Mouse (Mus musculus): ENCODE results near the gene Erich4. TPM values are rescaled to one million over a fixed set of nuclear protein-coding genes. Genes with fewer than 3 reads are reported as not detected.
A peak's percentile ranks its signal among the peaks of the same experiment; 100 is the strongest.

Erich4 gene
- polyA plus RNA-seq, 1 experiment from 2014 or later = 4.2 TPM

DNA sequence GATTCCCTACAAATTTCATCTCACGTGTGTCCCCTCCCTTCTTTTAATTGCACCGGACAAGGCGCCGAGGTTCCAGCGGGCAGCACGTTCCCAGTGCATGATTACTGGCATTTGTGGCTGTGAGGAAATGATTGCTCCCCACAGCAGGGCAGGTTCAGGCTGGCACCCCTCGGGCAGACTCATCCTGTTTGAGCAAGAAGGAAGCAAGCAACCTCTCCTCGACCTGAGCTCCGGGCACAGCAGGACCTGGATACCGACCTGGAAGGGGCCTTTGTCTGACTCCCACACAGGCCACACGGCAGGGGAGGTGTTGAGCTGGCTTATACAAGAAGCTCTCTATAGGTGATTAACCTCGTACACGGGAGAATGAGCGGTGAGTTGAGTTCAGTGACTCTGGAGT, 29.4 kb upstream of the Erich4 start:
- Histone ChIP-seq H3K27ac (ENCODE audit: low read length) (no peak overlapping the region), H3K9me3 (replicated peaks; ENCODE audit: control insufficient read depth, low read length) (no peaks in the 10 kb centered on the region), H3K4me3 (replicated peaks; ENCODE audit: low read length) (no peak overlapping the region), H3K27me3 (ENCODE audit: control insufficient read depth, insufficient read depth, low read length) (no peaks in the 10 kb centered on the region), H3K9ac (ENCODE audit: low read length) (0 out of 2 replicates have a peak overlapping the region, but pooled peaks have one; percentile 35), H3K4me1 (ENCODE audit: control insufficient read depth, insufficient read depth, low read length) (no peaks in the 10 kb centered on the region), H3K4me2 (ENCODE audit: low read depth, low read length) (no peak overlapping the region), H3K36me3 (ENCODE audit: control insufficient read depth, insufficient read depth, low read length) (no peaks in the 10 kb centered on the region)
- WGBS = 60% methylated on average over 14 of the region's 14 CpGs
- ATAC-seq (ENCODE audit: insufficient read depth, low FRiP score) = no peak

- WGBS = 73% methylated on average over 4 of the region's 4 CpGs
- Histone ChIP-seq H3K4me1 (ENCODE audit: control insufficient read depth, insufficient read depth, low read length) (no peaks in the 10 kb centered on the region), H3K27ac (ENCODE audit: low read length) (no peak overlapping the region), H3K9ac (ENCODE audit: low read length) (no peak overlapping the region), H3K4me2 (ENCODE audit: low read depth, low read length) (no peak overlapping the region), H3K4me3 (replicated peaks; ENCODE audit: low read length) (no peak overlapping the region), H3K9me3 (replicated peaks; ENCODE audit: control insufficient read depth, low read length) (no peaks in the 10 kb centered on the region), H3K36me3 (ENCODE audit: control insufficient read depth, insufficient read depth, low read length) (no peaks in the 10 kb centered on the region), H3K27me3 (ENCODE audit: control insufficient read depth, insufficient read depth, low read length) (no peaks in the 10 kb centered on the region)
- ATAC-seq (ENCODE audit: insufficient read depth, low FRiP score) = no peak
Measured at GRCm38 (mm10) chr7:25644631-25645030, 28.9 kb upstream of the Erich4 start.

- Histone ChIP-seq H3K4me3 (replicated peaks; ENCODE audit: low read length) (no peak overlapping the region), H3K4me2 (ENCODE audit: low read depth, low read length) (no peak overlapping the region), H3K27ac (ENCODE audit: low read length) (no peak overlapping the region), H3K4me1 (ENCODE audit: control insufficient read depth, insufficient read depth, low read length) (no peaks in the 10 kb centered on the region), H3K9ac (ENCODE audit: low read length) (no peak overlapping the region), H3K27me3 (ENCODE audit: control insufficient read depth, insufficient read depth, low read length) (no peaks in the 10 kb centered on the region), H3K36me3 (ENCODE audit: control insufficient read depth, insufficient read depth, low read length) (no peaks in the 10 kb centered on the region), H3K9me3 (replicated peaks; ENCODE audit: control insufficient read depth, low read length) (no peaks in the 10 kb centered on the region)
- 76% methylated on average over 10 of the region's 10 CpGs for WGBS
- ATAC-seq (ENCODE audit: insufficient read depth, low FRiP score) = no peak
Measured at GRCm38 (mm10) chr7:25644136-25644535, 28.4 kb upstream of the Erich4 start.

- Histone ChIP-seq H3K4me3 (replicated peaks; ENCODE audit: low read length) (no peak overlapping the region), H3K36me3 (ENCODE audit: control insufficient read depth, insufficient read depth, low read length) (peaks cover 5% of the 10 kb centered on the region; the same call in 1 of the 2 replicates), H3K4me1 (ENCODE audit: control insufficient read depth, insufficient read depth, low read length) (no peaks in the 10 kb centered on the region), H3K9ac (ENCODE audit: low read length) (no peak overlapping the region), H3K27me3 (ENCODE audit: control insufficient read depth, insufficient read depth, low read length) (no peaks in the 10 kb centered on the region), H3K4me2 (ENCODE audit: low read depth, low read length) (no peak overlapping the region), H3K9me3 (replicated peaks; ENCODE audit: control insufficient read depth, low read length) (no peaks in the 10 kb centered on the region), H3K27ac (ENCODE audit: low read length) (no peak overlapping the region)
- no peak for ATAC-seq (ENCODE audit: insufficient read depth, low FRiP score)
- 88% methylated on average over 4 of the region's 4 CpGs for WGBS
Measured at GRCm38 (mm10) chr7:25639754-25640153, 24.1 kb upstream of the Erich4 start.

DNA sequence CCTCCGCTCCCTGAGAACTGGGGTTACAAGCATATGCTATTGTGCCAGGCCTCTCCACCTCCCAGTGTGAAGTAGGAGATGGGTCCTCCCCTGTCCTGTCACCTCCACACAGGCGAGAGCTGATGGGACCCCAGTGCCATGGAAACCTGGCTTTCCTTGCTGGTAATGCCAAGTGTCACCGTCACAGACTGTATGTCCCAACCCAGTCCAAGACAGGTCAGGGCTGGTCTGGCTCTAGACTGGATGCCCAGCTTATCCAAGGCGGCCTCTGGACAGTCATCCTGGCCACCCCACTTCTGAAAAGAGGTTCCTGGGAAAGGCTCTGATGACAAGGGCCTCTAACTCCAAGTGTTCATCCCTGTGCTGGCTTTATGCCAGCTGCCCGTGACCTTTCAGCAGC, 21.4 kb upstream of the Erich4 start:
- Histone ChIP-seq H3K9me3 (replicated peaks; ENCODE audit: control insufficient read depth, low read length) (no peaks in the 10 kb centered on the region), H3K9ac (ENCODE audit: low read length) (no peak overlapping the region), H3K4me1 (ENCODE audit: control insufficient read depth, insufficient read depth, low read length) (no peaks in the 10 kb centered on the region), H3K4me2 (ENCODE audit: low read depth, low read length) (no peak overlapping the region), H3K36me3 (ENCODE audit: control insufficient read depth, insufficient read depth, low read length) (peaks cover 5% of the 10 kb centered on the region; the same call in 1 of the 2 replicates), H3K4me3 (replicated peaks; ENCODE audit: low read length) (no peak overlapping the region), H3K27ac (ENCODE audit: low read length) (no peak overlapping the region), H3K27me3 (ENCODE audit: control insufficient read depth, insufficient read depth, low read length) (no peaks in the 10 kb centered on the region)
- no peak for ATAC-seq (ENCODE audit: insufficient read depth, low FRiP score)
- WGBS = 85% methylated on average over 5 of the region's 5 CpGs

DNA sequence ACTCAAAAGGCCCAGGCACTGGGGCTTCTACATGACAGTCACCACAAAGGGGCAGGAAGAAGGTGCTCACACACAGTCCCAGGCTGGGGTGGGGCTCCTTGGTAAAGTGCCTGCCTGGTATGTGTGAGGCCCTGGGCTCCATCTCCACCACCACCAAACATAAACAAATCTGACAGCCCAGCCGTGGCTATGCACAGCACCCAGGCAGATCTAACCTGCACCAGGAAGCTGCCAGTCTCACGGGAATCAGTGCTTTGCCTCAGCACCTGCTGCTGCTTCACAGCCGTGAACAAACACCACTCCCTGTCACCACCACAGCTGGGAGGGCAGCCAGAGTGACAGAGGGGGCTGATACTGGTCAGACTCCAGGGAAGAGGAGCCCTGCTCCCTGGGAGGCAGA, 20.7 kb upstream of the Erich4 start:
- H3K4me1 ChIP-seq (ENCODE audit: control insufficient read depth, insufficient read depth, low read length) = no peaks in the 10 kb centered on the region
- H3K27ac ChIP-seq (ENCODE audit: low read length) = no peak overlapping the region
- no peak overlapping the region for H3K4me3 ChIP-seq (replicated peaks; ENCODE audit: low read length)
- H3K9ac ChIP-seq (ENCODE audit: low read length) = 0 out of 2 replicates have a peak overlapping the region, but pooled peaks have one; percentile 3
- peak; percentile 28; the same call in 1 of the 2 replicates for ATAC-seq (ENCODE audit: insufficient read depth, low FRiP score)
- no peak overlapping the region for H3K4me2 ChIP-seq (ENCODE audit: low read depth, low read length)
- H3K36me3 ChIP-seq (ENCODE audit: control insufficient read depth, insufficient read depth, low read length) = peaks cover 5% of the 10 kb centered on the region; the same call in 1 of the 2 replicates
- H3K9me3 ChIP-seq (replicated peaks; ENCODE audit: control insufficient read depth, low read length) = no peaks in the 10 kb centered on the region
- no peaks in the 10 kb centered on the region for H3K27me3 ChIP-seq (ENCODE audit: control insufficient read depth, insufficient read depth, low read length)
- 18% methylated on average over 3 of the region's 3 CpGs for WGBS

DNA sequence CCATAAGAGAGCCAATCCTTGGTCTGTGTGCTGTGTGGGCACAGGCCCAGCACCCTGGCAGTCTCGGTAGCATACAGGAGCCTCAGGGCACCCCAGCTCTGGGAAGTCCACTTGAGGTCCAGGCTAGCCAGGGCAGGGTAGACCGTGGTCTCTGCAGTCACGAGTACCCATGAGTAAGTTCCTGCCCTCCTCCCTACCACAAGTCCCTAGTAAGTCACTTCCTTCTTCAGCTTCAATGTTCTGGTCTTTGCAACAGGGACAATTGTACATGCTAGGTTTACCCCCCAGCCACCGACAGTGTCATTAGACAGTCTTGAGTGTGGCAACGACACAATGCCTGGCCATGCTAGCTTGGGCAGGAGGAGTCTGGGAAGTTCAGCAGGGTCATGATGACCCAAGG, 17.0 kb upstream of the Erich4 start:
- no peak for ATAC-seq (ENCODE audit: insufficient read depth, low FRiP score)

DNA sequence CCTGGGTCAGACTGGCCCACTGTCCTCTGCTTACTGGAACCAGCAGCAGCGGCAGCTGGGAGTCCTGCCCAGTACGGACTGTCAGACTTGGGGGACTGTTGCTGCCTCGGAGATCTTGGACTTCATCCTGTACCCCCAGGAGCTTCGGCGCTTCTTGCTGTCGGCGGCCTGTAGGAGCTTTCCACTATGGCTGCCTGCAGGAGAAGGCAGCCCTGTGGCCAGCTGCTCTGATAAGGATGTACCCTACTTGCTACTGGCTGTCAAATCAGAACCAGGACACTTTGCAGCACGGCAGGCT, 12.6 kb upstream of the Erich4 start:
- no peak for ATAC-seq (ENCODE audit: insufficient read depth, low FRiP score)
- Histone ChIP-seq H3K36me3 (ENCODE audit: control insufficient read depth, insufficient read depth, low read length) (no peaks in the 10 kb centered on the region; the same call in 1 of the 2 replicates), H3K27ac (ENCODE audit: low read length) (peak overlapping the region; percentile 85; the same call in 1 of the 2 replicates), H3K9ac (ENCODE audit: low read length) (peak overlapping the region; percentile 85), H3K27me3 (ENCODE audit: control insufficient read depth, insufficient read depth, low read length) (no peaks in the 10 kb centered on the region), H3K4me3 (replicated peaks; ENCODE audit: low read length) (peak overlapping the region; percentile 58), H3K9me3 (replicated peaks; ENCODE audit: control insufficient read depth, low read length) (no peaks in the 10 kb centered on the region), H3K4me1 (ENCODE audit: control insufficient read depth, insufficient read depth, low read length) (peaks cover 16% of the 10 kb centered on the region), H3K4me2 (ENCODE audit: low read depth, low read length) (peak overlapping the region; percentile 81)
- WGBS = 46% methylated on average over 8 of the region's 8 CpGs

More for the DNA sequence above, 17.0 kb upstream of the Erich4 start:
- Histone ChIP-seq H3K36me3 (ENCODE audit: control insufficient read depth, insufficient read depth, low read length) (peaks cover 5% of the 10 kb centered on the region; the same call in 1 of the 2 replicates), H3K9me3 (replicated peaks; ENCODE audit: control insufficient read depth, low read length) (no peaks in the 10 kb centered on the region), H3K4me1 (ENCODE audit: control insufficient read depth, insufficient read depth, low read length) (0 out of 2 replicates have a peak, but pooled peaks cover 6% of the 10 kb centered on the region), H3K27me3 (ENCODE audit: control insufficient read depth, insufficient read depth, low read length) (no peaks in the 10 kb centered on the region), H3K9ac (ENCODE audit: low read length) (no peak overlapping the region), H3K27ac (ENCODE audit: low read length) (no peak overlapping the region), H3K4me3 (replicated peaks; ENCODE audit: low read length) (no peak overlapping the region), H3K4me2 (ENCODE audit: low read depth, low read length) (no peak overlapping the region)
- WGBS = 85% methylated on average over 5 of the region's 5 CpGs

DNA sequence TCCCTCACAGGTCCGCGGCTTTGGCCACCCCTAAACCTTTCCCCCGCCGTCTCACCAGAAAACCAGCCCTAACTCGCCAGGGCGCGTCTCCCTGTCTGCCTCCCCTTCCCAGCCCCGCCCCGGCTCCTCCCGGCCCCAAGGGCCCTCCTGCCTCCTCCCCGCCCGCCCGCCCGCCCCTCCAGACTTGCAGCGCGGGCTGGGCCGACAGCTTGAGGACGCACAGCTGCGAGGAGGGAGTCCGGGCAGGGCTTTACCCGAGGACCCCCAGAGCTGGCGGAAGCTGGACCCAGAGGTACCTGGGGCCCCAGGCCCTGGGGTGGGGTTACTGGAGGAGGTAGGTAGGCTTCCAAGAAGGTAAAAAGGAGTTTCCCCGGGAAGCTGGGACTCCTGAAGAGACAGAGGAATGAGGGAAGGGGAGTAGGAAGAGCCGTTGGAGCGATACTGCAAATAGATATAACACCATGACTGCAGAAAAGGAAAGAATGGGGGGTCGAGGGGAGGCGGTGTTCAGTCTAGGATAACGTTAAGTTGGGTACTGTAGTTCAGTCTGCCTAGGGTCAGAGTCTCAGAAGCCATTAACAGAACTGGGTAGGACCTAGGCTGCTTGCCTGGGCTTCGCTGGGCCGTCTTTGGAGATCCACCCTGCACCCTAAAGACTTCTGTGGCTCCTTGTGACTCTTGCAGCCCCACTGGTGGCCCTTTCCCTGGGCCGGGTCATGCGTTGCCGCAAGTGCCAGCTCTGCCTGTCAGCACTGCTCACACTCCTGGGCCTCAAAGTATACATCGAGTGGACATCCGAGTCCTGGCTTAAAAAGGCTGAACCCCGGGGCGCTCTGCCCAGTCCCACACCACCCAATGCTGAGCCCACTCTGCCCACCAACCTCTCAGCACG, 12.0 kb upstream of the Erich4 start:
- peak overlapping the region; percentile 85 for H3K9ac ChIP-seq (ENCODE audit: low read length)
- H3K9me3 ChIP-seq (replicated peaks; ENCODE audit: control insufficient read depth, low read length) = no peaks in the 10 kb centered on the region
- peak; percentile 88 for ATAC-seq (ENCODE audit: insufficient read depth, low FRiP score)
- peaks cover 16% of the 10 kb centered on the region for H3K4me1 ChIP-seq (ENCODE audit: control insufficient read depth, insufficient read depth, low read length)
- H3K27ac ChIP-seq (ENCODE audit: low read length) = peak overlapping the region; percentile 85
- H3K27me3 ChIP-seq (ENCODE audit: control insufficient read depth, insufficient read depth, low read length) = no peaks in the 10 kb centered on the region
- H3K4me3 ChIP-seq (replicated peaks; ENCODE audit: low read length) = peak overlapping the region; percentile 58
- peak overlapping the region; percentile 81 for H3K4me2 ChIP-seq (ENCODE audit: low read depth, low read length)
- WGBS = 12% methylated on average over 38 of the region's 38 CpGs
- H3K36me3 ChIP-seq (ENCODE audit: control insufficient read depth, insufficient read depth, low read length) = no peaks in the 10 kb centered on the region; the same call in 1 of the 2 replicates
